Mouse (Mus musculus): ENCODE data around the gene Scube2. TPM values are rescaled to one million over a fixed set of nuclear protein-coding genes. Genes with fewer than 3 reads are reported as not detected.

The Scube2 gene
- total RNA-seq, 2 experiments from 2014 or later: 16.1 to 19.3 TPM

- DNase-seq (ENCODE audit: low spot score in 2 of 2): no peak
Measured at GRCm38 (mm10) chr7:109852017-109852416, 13.5 kb downstream of the Scube2 start.

DNA sequence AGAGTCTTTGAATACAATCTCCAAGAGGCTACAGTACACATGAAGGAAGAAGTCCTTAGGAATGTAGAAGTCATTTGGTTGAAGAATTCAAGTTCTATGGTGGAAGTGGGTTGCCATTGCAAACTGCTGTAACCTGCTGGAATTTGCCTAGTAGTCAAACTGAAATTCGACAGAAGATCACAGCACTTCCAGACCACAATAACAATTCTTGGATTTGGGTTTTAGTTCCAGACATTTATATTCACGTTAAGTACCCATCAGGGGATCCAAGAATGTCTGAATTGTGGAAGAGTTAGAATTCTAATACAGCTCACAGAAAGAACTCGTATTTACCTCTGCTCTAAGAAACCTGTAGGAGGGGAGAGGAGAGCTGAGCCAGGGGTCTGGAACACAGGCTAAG lies 14.9 kb downstream of the Scube2 start:
- no peak for DNase-seq (ENCODE audit: low spot score in 2 of 2)

GRCm38 (mm10) chr7:109849750-109850434 lies 15.6 kb downstream of the Scube2 start:
- DNase-seq (ENCODE audit: low spot score in 2 of 2): no peak

- no peak for DNase-seq (ENCODE audit: low spot score in 2 of 2)
Measured at GRCm38 (mm10) chr7:109848867-109849733, 16.4 kb downstream of the Scube2 start.

DNA sequence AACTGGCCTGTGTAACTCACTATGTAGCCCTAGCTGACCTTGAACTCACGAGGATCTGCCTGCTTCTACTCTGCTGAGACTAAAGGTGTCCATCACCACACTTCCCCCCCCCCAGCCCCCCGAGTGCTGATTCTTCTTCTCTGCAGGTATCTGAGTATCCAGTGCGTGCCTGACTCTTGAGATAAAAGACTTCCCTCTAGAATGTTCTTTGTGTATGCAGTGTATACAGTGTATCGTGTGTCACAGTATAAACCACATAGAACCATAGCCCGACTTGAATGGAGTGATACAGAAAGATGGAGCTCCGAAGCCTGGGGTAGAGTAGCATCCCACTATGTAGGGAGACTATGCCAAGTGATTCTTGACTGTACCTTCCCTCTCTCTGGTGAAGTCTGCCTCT lies 21.4 kb downstream of the Scube2 start:
- no peak for DNase-seq (ENCODE audit: low spot score in 2 of 2)

- DNase-seq (ENCODE audit: low spot score in 2 of 2): no peak
Measured at GRCm38 (mm10) chr7:109841618-109842418, 23.7 kb downstream of the Scube2 start.

DNA sequence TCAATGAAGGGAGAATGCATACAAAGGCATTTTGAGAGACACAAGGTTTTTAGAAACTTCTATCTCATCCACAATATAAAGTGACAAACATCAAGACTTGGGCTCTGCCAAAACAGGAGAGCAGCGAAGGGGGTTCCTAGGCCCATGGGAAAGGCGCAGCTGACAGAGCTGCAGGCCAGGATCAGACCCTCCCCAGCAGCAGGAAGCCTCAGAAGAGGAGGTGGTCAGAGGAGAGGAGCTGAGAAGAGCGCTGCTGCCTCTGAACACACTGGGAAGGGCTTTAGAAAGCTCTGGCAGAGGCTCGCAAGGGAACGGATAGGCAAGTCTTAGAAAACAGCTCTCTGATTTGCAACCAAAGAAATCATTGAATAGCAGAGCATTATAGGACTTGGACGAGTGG lies 24.4 kb downstream of the Scube2 start:
- no peak for DNase-seq (ENCODE audit: low spot score in 2 of 2)

- DNase-seq (ENCODE audit: low spot score in 2 of 2): no peak
Measured at GRCm38 (mm10) chr7:109838613-109839012, 26.9 kb downstream of the Scube2 start.

GRCm38 (mm10) chr7:109837651-109838050 lies 27.8 kb downstream of the Scube2 start:
- no peak for DNase-seq (ENCODE audit: low spot score in 2 of 2)

DNA sequence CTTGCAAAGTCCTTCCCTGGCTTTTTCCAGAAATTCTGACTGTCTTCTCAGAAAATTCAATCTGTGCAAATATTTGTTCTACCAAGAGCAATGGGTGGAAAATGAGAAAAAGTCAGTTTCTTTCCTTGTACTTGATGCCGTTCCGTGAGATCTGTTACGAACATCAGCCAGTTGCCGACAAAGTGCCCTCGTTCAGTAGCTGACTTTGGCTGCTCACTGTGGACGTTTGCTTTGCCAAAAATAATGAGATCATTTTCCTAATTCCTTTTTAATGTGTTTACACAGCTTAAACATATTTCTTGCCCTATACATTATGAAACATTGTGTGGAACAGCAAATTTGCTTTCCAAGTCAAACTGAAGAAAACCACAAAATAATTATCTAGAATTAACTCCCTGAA lies 30.6 kb downstream of the Scube2 start:
- no peak for DNase-seq (ENCODE audit: low spot score in 2 of 2)

DNA sequence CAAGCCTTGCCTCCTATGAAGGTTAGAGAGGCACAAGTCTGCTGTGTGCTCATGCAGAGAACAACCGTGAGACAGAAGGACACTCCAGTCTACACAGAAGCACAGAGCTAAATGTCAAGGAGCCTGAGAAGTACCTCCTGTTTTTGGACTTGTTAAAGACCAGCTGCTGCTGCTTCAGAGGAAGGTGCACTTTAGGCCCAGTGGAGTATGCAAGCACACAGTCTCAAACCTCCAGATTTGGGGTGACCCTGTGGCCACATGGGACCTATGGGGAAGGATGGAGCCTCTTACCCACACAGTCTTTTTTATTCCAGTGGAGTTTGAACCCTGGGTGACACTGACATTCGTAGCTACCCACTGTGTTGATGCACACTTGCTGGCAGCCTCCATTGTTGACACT lies 34.1 kb downstream of the Scube2 start:
- no peak for DNase-seq (ENCODE audit: low spot score in 2 of 2)

GRCm38 (mm10) chr7:109826911-109827310 lies 38.6 kb downstream of the Scube2 start:
- DNase-seq (ENCODE audit: low spot score in 2 of 2): no peak

DNA sequence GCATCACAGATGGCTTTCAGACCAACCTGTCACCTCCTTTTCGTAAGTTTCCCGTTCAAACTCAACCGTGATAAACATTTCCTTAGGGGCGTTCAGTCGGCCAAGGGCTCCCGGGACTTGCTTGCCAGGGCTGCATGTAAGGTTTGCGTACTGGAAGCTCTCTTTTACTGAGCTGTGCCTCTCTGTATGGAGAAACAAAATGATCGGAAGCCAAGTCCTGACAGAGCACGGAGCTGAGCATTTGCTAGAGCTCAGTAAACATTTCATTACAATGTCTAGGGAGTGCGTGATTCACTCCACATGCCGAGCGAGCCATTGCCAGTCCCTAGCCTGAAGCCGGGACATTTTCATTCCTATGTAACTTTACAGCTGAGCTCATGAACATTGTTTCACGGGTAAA lies 40.2 kb downstream of the Scube2 start:
- no peak for DNase-seq (ENCODE audit: low spot score in 2 of 2)

GRCm38 (mm10) chr7:109818600-109818999 lies 46.9 kb downstream of the Scube2 start:
- DNase-seq (ENCODE audit: low spot score in 2 of 2): no peak

DNA sequence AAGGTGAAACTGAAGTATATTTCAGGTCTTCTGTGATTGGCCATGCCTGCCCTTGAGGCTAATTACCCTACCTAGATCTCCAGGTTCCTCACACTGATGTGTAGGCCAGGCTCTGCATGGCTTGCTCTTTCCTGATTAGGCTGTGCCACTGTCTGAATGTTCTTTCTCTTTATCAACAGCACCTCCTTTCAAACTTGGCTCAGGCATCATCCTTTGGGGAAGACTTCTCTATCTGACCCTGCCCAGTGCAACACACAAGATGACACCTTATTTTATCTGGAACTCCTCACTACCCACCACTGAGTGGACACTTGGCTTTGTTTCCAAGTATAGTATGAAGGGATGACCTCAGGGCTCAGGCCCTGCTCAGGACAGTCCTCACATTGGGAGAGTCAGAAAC lies 47.5 kb downstream of the Scube2 start:
- DNase-seq (ENCODE audit: low spot score in 2 of 2): no peak

DNA sequence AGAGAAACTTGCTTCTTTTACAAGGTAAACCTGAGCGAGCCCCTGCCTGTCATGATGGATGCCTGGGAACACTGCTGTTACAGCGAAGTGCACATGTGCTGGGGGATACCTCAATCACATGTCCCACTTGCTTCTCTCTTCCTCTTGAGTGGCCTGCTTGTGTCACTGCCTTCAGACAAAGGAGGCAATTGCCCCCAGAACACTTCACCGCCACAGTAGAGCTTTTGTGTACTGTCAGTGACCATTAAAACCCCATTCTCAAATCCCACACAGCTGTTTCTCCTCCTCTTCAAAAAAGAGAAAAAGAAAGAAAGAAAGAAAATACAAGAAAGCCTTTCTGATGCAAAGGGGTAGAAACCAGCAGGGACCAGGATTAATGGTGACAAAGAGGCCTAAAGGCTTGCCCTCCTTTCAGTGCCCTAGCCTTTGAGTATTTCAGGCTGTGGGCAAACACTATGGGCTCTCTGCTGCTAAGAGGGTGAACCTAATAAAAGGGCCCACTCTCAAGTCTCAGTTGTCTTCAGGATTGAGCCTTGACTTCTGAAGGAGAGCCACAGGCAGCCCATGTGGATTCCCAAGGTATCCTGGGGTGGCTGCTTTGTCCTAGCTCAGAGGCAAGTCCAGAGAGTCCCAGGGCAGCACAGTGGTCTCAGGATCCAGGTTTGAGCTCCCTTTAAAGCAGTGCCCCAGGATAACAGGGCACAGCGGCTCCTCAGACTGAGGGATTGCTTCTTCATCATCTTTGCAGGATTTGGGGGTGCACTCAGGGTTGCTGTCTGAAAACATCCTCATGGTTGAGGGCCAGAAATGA lies 51.9 kb downstream of the Scube2 start:
- no peak for DNase-seq (ENCODE audit: low spot score in 2 of 2)

DNA sequence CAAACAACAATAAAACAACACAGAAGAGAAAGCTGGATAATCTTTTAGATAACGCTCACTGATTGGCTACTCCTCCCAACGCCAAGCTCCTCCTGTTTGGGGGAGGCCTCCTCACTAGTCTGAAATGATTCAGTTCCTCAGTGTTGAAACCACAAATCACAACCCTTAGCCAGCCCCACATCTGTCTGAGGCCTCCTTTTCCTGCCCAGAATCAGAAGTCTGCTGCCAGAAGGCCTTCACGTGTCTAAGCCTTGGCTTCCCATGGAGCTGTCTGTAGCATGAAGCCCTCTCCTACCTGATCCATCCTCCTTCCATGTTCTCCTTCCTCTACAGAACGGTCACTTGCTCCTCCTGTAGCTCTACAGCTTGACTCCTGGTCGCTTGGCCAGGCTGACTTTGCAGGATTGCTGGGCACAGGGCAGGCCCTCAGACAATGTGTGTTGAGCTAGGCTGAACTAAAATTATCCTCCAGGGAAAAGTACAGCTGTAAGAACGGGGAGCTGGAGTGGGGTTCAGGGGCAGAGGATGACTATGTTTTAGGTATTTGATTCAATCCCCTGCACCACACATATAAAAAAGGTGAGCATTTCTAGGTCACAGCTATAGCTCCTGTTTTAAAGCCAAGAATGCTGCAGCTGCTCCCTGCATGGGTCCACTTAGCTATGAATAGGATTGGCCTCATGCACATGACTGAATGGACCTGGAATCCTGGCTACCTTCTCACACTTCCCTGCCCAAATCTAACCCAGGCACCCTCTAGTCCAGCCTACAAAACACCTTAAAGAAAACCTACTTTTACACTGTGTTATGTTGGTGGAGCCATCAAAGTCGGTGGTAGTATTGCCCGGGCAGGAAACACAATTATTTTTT lies 57.6 kb downstream of the Scube2 start:
- DNase-seq (ENCODE audit: low spot score in 2 of 2): no peak

GRCm38 (mm10) chr7:109804843-109805242 lies 60.6 kb downstream of the Scube2 start:
- no peak for DNase-seq (ENCODE audit: low spot score in 2 of 2)

GRCm38 (mm10) chr7:109804355-109804754 lies 61.1 kb downstream of the Scube2 start:
- no peak for DNase-seq (ENCODE audit: low spot score in 2 of 2)

DNA sequence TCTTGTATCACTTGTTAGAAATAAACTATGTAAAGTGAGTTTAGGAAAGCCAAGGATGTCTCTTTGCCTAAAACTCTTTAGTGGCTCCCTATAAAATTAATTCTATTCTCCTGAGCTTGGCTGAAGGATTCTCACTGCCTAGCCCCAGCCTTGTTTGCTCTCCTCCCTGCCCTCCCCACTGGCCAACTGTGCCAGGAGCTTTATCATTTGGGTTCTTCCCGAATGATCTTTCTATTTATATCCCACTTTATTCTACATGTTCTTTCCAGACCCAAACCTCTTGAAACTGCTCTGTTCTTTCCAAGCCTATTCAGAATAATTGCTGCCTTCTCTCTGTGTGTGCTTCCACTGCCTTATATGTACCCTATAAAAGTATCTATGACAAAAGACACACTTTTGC lies 62.0 kb downstream of the Scube2 start:
- no peak for DNase-seq (ENCODE audit: low spot score in 2 of 2)
